Mouse (Mus musculus) embryonic facial prominence, embryonic 15.5 days (tissue): ENCODE measurements at regions not wholly inside any gene's neighbourhood (a gene's known extent, or its start where the extent isn't known, plus 50 kb on each side); places are given as distances from the start of the nearest gene placed in this dataset.

Source experiments
- ATAC-seq: fragments of 200-750 bp; cut with Nextera tagmentation; 2 replicates; pipeline ENCODE4 v1.8.0; 2017; ENCODE audit warnings: low read depth, moderate TSS enrichment; ENCODE audit not compliant: insufficient number of reproducible peaks, low FRiP score, low TSS enrichment
- H3K27ac ChIP-seq: fragments of 300-500 bp; sonication (generic); replicated peaks from 2 replicates; pipeline ENCODE4 v1.5.1; 2015; ENCODE audit warnings: mild to moderate bottlenecking, inconsistent platforms
- H3K27me3 ChIP-seq: fragments of 300-500 bp; sonication (generic); 2 replicates; pipeline ENCODE4 v1.6.1; 2015; ENCODE audit warnings: inconsistent platforms
- H3K36me3 ChIP-seq: fragments of 300-500 bp; sonication (generic); 2 replicates; pipeline ENCODE4 v1.6.1; 2015; ENCODE audit warnings: mild to moderate bottlenecking, inconsistent platforms
- H3K4me1 ChIP-seq: fragments of 300-500 bp; sonication (generic); 2 replicates; pipeline ENCODE4 v1.6.1; 2015; ENCODE audit warnings: inconsistent platforms
- H3K4me2 ChIP-seq: fragments of 300-500 bp; sonication (generic); replicated peaks from 2 replicates; pipeline ENCODE4 v1.6.1; 2015; ENCODE audit warnings: mild to moderate bottlenecking, inconsistent platforms
- H3K4me3 ChIP-seq: fragments of 300-500 bp; sonication (generic); replicated peaks from 2 replicates; pipeline ENCODE4 v1.5.1; 2015; ENCODE audit warnings: mild to moderate bottlenecking, inconsistent platforms
- H3K9ac ChIP-seq: fragments of 300-500 bp; sonication (generic); 2 replicates; pipeline ENCODE4 v1.6.1; 2015; ENCODE audit warnings: inconsistent platforms
- H3K9me3 ChIP-seq: fragments of 300-500 bp; sonication (generic); replicated peaks from 2 replicates; pipeline ENCODE4 v1.6.1; 2016; ENCODE audit warnings: inconsistent platforms
- WGBS: fragments of 180-500 bp; shearing (Covaris S2); methylation state at CpG from one replicate; pipeline ENCODE4 v1.1.7; 2015; 5-methylcytosine and 5-hydroxymethylcytosine counted together

GRCm38 (mm10) chr13:110902994-110903644 is 351.7 kb upstream of the Actbl2 start:
- ATAC-seq, result peak; percentile 72; the same call in 1 of the 2 replicates
- Histone ChIP-seq H3K27ac (0 out of 2 replicates have a peak overlapping the region, but pooled peaks have one; percentile 29), H3K4me3 (no peak overlapping the region), H3K4me2 (no peak overlapping the region), H3K36me3 (no peaks in the 10 kb centered on the region), H3K4me1 (peaks cover 14% of the 10 kb centered on the region; the same call in 1 of the 2 replicates), H3K9ac (no peak overlapping the region), H3K27me3 (no peaks in the 10 kb centered on the region), H3K9me3 (no peaks in the 10 kb centered on the region)
- 45% methylated on average over 7 of the region's 7 CpGs for WGBS

GRCm38 (mm10) chr13:110907319-110907955 is 347.4 kb upstream of the Actbl2 start:
- no peaks in the 10 kb centered on the region for H3K27me3 ChIP-seq
- peaks cover 13% of the 10 kb centered on the region; the same call in 1 of the 2 replicates for H3K4me1 ChIP-seq
- peak; percentile 69; the same call in 1 of the 2 replicates for ATAC-seq
- H3K4me3 ChIP-seq, result no peak overlapping the region
- no peak overlapping the region for H3K9ac ChIP-seq
- no peaks in the 10 kb centered on the region for H3K36me3 ChIP-seq
- WGBS, result 28% methylated on average over 6 of the region's 6 CpGs
- H3K9me3 ChIP-seq, result no peaks in the 10 kb centered on the region
- H3K4me2 ChIP-seq, result no peak overlapping the region
- no peak overlapping the region; the same call in 1 of the 2 replicates for H3K27ac ChIP-seq

- peaks cover 6% of the 10 kb centered on the region; the same call in 1 of the 2 replicates for H3K4me1 ChIP-seq
- no peak overlapping the region for H3K4me3 ChIP-seq
- no peak overlapping the region for H3K9ac ChIP-seq
- H3K36me3 ChIP-seq, result no peaks in the 10 kb centered on the region
- no peak overlapping the region for H3K27ac ChIP-seq
- no peak for ATAC-seq
- H3K27me3 ChIP-seq, result no peaks in the 10 kb centered on the region
- no peak overlapping the region for H3K4me2 ChIP-seq
- WGBS, result 79% methylated on average over 7 of the region's 7 CpGs
- no peaks in the 10 kb centered on the region for H3K9me3 ChIP-seq
Measured at GRCm38 (mm10) chr13:110911866-110912265, 342.9 kb upstream of the Actbl2 start.

GRCm38 (mm10) chr13:110913177-110913576 is 341.6 kb upstream of the Actbl2 start:
- Histone ChIP-seq H3K27me3 (no peaks in the 10 kb centered on the region), H3K9me3 (no peaks in the 10 kb centered on the region), H3K4me2 (no peak overlapping the region), H3K4me3 (no peak overlapping the region), H3K36me3 (no peaks in the 10 kb centered on the region), H3K9ac (no peak overlapping the region), H3K27ac (no peak overlapping the region), H3K4me1 (no peaks in the 10 kb centered on the region)
- ATAC-seq, result no peak
- WGBS, result 68% methylated on average over 4 of the region's 4 CpGs

- H3K4me2 ChIP-seq, result no peak overlapping the region
- no peak for ATAC-seq
- H3K27ac ChIP-seq, result no peak overlapping the region
- no peak overlapping the region for H3K4me3 ChIP-seq
- no peaks in the 10 kb centered on the region for H3K9me3 ChIP-seq
- 64% methylated on average over 5 of the region's 5 CpGs for WGBS
- H3K27me3 ChIP-seq, result no peaks in the 10 kb centered on the region
- no peaks in the 10 kb centered on the region for H3K36me3 ChIP-seq
- H3K4me1 ChIP-seq, result no peaks in the 10 kb centered on the region
- no peak overlapping the region for H3K9ac ChIP-seq
Measured at GRCm38 (mm10) chr13:110913687-110914086, 341.1 kb upstream of the Actbl2 start.

GRCm38 (mm10) chr13:110915161-110915560 is 339.7 kb upstream of the Actbl2 start:
- 84% methylated on average over 1 of the region's 1 CpGs for WGBS
- H3K9ac ChIP-seq, result no peak overlapping the region
- ATAC-seq, result no peak
- H3K36me3 ChIP-seq, result no peaks in the 10 kb centered on the region
- no peaks in the 10 kb centered on the region for H3K4me1 ChIP-seq
- H3K4me3 ChIP-seq, result no peak overlapping the region
- H3K9me3 ChIP-seq, result no peaks in the 10 kb centered on the region
- no peak overlapping the region for H3K4me2 ChIP-seq
- no peaks in the 10 kb centered on the region for H3K27me3 ChIP-seq
- H3K27ac ChIP-seq, result no peak overlapping the region

GRCm38 (mm10) chr13:110923936-110924335 is 330.9 kb upstream of the Actbl2 start:
- H3K4me1 ChIP-seq, result no peaks in the 10 kb centered on the region
- no peaks in the 10 kb centered on the region for H3K36me3 ChIP-seq
- ATAC-seq, result no peak
- no peaks in the 10 kb centered on the region for H3K9me3 ChIP-seq
- WGBS, result 82% methylated on average over 5 of the region's 5 CpGs
- no peak overlapping the region for H3K4me2 ChIP-seq
- H3K9ac ChIP-seq, result no peak overlapping the region
- H3K27me3 ChIP-seq, result no peaks in the 10 kb centered on the region
- H3K4me3 ChIP-seq, result no peak overlapping the region
- no peak overlapping the region for H3K27ac ChIP-seq

GRCm38 (mm10) chr13:110924897-110925296 is 329.9 kb upstream of the Actbl2 start:
- Histone ChIP-seq H3K4me2 (no peak overlapping the region), H3K36me3 (no peaks in the 10 kb centered on the region), H3K27ac (no peak overlapping the region), H3K4me3 (no peak overlapping the region), H3K27me3 (no peaks in the 10 kb centered on the region), H3K9me3 (no peaks in the 10 kb centered on the region), H3K9ac (no peak overlapping the region), H3K4me1 (no peaks in the 10 kb centered on the region)
- 78% methylated on average over 3 of the region's 3 CpGs for WGBS
- no peak for ATAC-seq

- no peak overlapping the region for H3K27ac ChIP-seq
- no peak overlapping the region for H3K9ac ChIP-seq
- no peaks in the 10 kb centered on the region for H3K36me3 ChIP-seq
- no peak for ATAC-seq
- no peak overlapping the region for H3K4me3 ChIP-seq
- H3K4me1 ChIP-seq, result no peaks in the 10 kb centered on the region
- H3K9me3 ChIP-seq, result no peaks in the 10 kb centered on the region
- no peak overlapping the region for H3K4me2 ChIP-seq
- WGBS, result 62% methylated on average over 3 of the region's 3 CpGs
- no peaks in the 10 kb centered on the region for H3K27me3 ChIP-seq
Measured at GRCm38 (mm10) chr13:110928143-110928542, 326.7 kb upstream of the Actbl2 start.

- WGBS, result 55% methylated on average over 3 of the region's 3 CpGs
- no peak for ATAC-seq
Measured at GRCm38 (mm10) chr13:110928894-110929293, 325.9 kb upstream of the Actbl2 start.

GRCm38 (mm10) chr13:110929579-110929978 is 325.2 kb upstream of the Actbl2 start:
- Histone ChIP-seq H3K4me2 (no peak overlapping the region), H3K27ac (no peak overlapping the region), H3K4me3 (no peak overlapping the region), H3K9ac (no peak overlapping the region), H3K9me3 (no peaks in the 10 kb centered on the region), H3K27me3 (no peaks in the 10 kb centered on the region), H3K36me3 (no peaks in the 10 kb centered on the region), H3K4me1 (no peaks in the 10 kb centered on the region)
- 85% methylated on average over 1 of the region's 1 CpGs for WGBS
- ATAC-seq, result no peak

More at GRCm38 (mm10) chr13:110928894-110929293, 325.9 kb upstream of the Actbl2 start:
- Histone ChIP-seq H3K36me3 (no peaks in the 10 kb centered on the region), H3K9ac (no peak overlapping the region), H3K9me3 (no peaks in the 10 kb centered on the region), H3K4me3 (no peak overlapping the region), H3K27ac (no peak overlapping the region), H3K4me1 (no peaks in the 10 kb centered on the region), H3K4me2 (no peak overlapping the region), H3K27me3 (no peaks in the 10 kb centered on the region)
